In the genomic region with DNA sequence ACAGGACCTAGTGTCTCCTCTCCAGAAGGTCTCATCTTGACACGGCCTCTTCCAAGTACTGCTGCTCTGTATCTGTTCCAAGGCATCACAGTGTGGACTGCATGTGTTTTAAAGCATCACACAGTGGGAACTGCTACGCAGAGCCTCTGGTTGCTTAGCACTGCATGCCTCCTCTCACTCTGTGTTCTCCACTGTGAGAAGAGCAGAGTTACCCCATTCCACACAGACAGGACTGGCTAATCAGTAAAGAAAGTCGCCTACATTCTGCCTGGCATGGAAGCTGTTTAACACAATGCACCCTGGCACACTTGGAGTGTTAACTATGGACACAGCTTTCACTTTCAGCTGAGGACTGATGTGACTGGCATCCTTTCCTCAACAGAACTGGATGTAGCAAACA, we compare ENCODE assay signal across 24 mouse cellular contexts. TPM values are rescaled to one million over a fixed set of nuclear protein-coding genes. Genes with fewer than 3 reads are reported as not detected.
DNase-seq lines count a peak whose midpoint lies in the region; ATAC-seq and TF ChIP-seq lines count a peak whose summit lies in the region.
"Had no signal": no experiment of that assay in that cellular context is flagged by ENCODE, and none has a peak within 500 bp of the region (broad histone marks: within the 10 kb centered on the region; RNA-seq: fewer than 3 reads in every experiment).

No protein-coding gene starts in this region.

- no peak for DNase-seq in layer of hippocampus, adult 2 months (ENCODE audit: low spot score in 2 of 2)
- DNase-seq in layer of hippocampus, postnatal 14 days (ENCODE audit: low spot score in 2 of 2) = no peak
- peak; percentile 86 for DNase-seq in adipocyte (ENCODE audit: low spot score)
- DNase-seq in brain, adult 2 months (ENCODE audit: low read depth, low spot score) = peak; percentile 63
- DNase-seq: adrenal gland, adult 8-10 months; adrenal gland, postnatal 14 days; adrenal gland, postnatal 36 days; cerebellum, adult 11 months; cerebellum, adult 18-20 months; cerebellum, adult 8-10 months; cerebellum, adult 9-11 months; cerebellum, postnatal 14 days; cerebellum, postnatal 36 days; embryo, embryonic 11 days had no signal

- no peak overlapping the region for H3K4me3 ChIP-seq in hindbrain, embryonic 15.5 days
- H3K4me3 ChIP-seq in hindbrain, embryonic 12.5 days = no peak overlapping the region
- no peak overlapping the region for H3K4me3 ChIP-seq in layer of hippocampus, adult 2 months
- H3K4me3 ChIP-seq: embryonic facial prominence, embryonic 13.5 days; embryonic facial prominence, embryonic 15.5 days; erythroblast, embryonic 14.5 days; forebrain, embryonic 10.5 days; forebrain, embryonic 12.5 days had no signal

- WGBS in hindbrain, embryonic 15.5 days = 76% methylated on average over 3 of the region's 3 CpGs
- WGBS in hindbrain, embryonic 12.5 days = 89% methylated on average over 3 of the region's 3 CpGs

- no peak for ATAC-seq in hindbrain, embryonic 15.5 days (ENCODE audit: low FRiP score, low read depth)
- ATAC-seq in hindbrain, embryonic 12.5 days (ENCODE audit: low FRiP score) = no peak
- ATAC-seq in monocyte, adult 5-6 weeks (replicated peaks; ENCODE audit: insufficient number of reproducible peaks, low FRiP score, low TSS enrichment, poor library complexity, severe bottlenecking) = no peak
- ATAC-seq: forebrain, embryonic 14.5 days; forebrain, embryonic 16.5 days had no signal

- no peaks in the 10 kb centered on the region for H3K27me3 ChIP-seq in hindbrain, embryonic 15.5 days
- H3K27me3 ChIP-seq in hindbrain, embryonic 12.5 days = no peaks in the 10 kb centered on the region
- H3K27me3 ChIP-seq: embryonic facial prominence, embryonic 13.5 days; embryonic facial prominence, embryonic 15.5 days; forebrain, embryonic 12.5 days had no signal

- no peaks in the 10 kb centered on the region for H3K9me3 ChIP-seq in hindbrain, embryonic 15.5 days
- H3K9me3 ChIP-seq in hindbrain, embryonic 12.5 days (replicated peaks) = no peaks in the 10 kb centered on the region
- H3K9me3 ChIP-seq: embryonic facial prominence, embryonic 13.5 days; embryonic facial prominence, embryonic 15.5 days; forebrain, embryonic 10.5 days; forebrain, embryonic 12.5 days had no signal

- H3K4me1 ChIP-seq in hindbrain, embryonic 15.5 days (replicated peaks) = peaks cover 37% of the 10 kb centered on the region
- H3K4me1 ChIP-seq in hindbrain, embryonic 12.5 days = peaks cover 19% of the 10 kb centered on the region

- H3K36me3 ChIP-seq in hindbrain, embryonic 15.5 days = peaks cover 19% of the 10 kb centered on the region
- peaks cover 50% of the 10 kb centered on the region for H3K36me3 ChIP-seq in hindbrain, embryonic 12.5 days

- H3K4me2 ChIP-seq in hindbrain, embryonic 15.5 days = no peak overlapping the region
- no peak overlapping the region for H3K4me2 ChIP-seq in hindbrain, embryonic 12.5 days (replicated peaks)
- H3K4me2 ChIP-seq: embryonic facial prominence, embryonic 13.5 days; embryonic facial prominence, embryonic 15.5 days; forebrain, embryonic 12.5 days had no signal

- H3K9ac ChIP-seq in hindbrain, embryonic 15.5 days = no peak overlapping the region
- H3K9ac ChIP-seq in hindbrain, embryonic 12.5 days = no peak overlapping the region
- H3K9ac ChIP-seq: embryonic facial prominence, embryonic 13.5 days; embryonic facial prominence, embryonic 15.5 days; forebrain, embryonic 12.5 days had no signal

- 0 out of 2 replicates have a peak overlapping the region, but pooled peaks have one; percentile 1 for H3K27ac ChIP-seq in hindbrain, embryonic 15.5 days (replicated peaks)
- no peak overlapping the region for H3K27ac ChIP-seq in hindbrain, embryonic 12.5 days
- H3K27ac ChIP-seq in layer of hippocampus, adult 2 months = peak overlapping the region; percentile 49
- H3K27ac ChIP-seq: embryonic facial prominence, embryonic 13.5 days; embryonic facial prominence, embryonic 15.5 days; forebrain, embryonic 10.5 days; forebrain, embryonic 12.5 days had no signal

- TF ChIP-seq CTCF in layer of hippocampus, adult 2 months (conservative IDR thresholded peaks at IDR 0.05) = no peak

RNA-seq across cellular contexts. Expression of a gene that starts 58.9 kb away (rescaled TPM):
- 21.1 and 21.7 TPM in 2 replicates for polyA plus RNA-seq in hindbrain, embryonic 15.5 days (2015; fragmentation: Nextera tagmentation; extraction: Ambion mirVana)
- polyA plus RNA-seq in hindbrain, embryonic 12.5 days (2016; fragmentation: Nextera tagmentation; extraction: Ambion mirVana) = 42.0 and 45.0 TPM in 2 replicates
- 10 to 100 TPM; 33.0 to 36.4 TPM for total RNA-seq in layer of hippocampus, adult 2 months (2021)
- total RNA-seq in layer of hippocampus, postnatal 14 days (2021) = 10 to 100 TPM; 40.4 to 41.7 TPM
- total RNA-seq in monocyte, adult 5-6 weeks (2017) = 10.3 to 18.2 TPM (median 12.6 TPM) in 3 replicates

Comparison
In these comparisons a context has a peak if more than half of its experiments do, and no peak if none do; other contexts are left out.
1. DNase-seq: peak in adipocyte (single experiment) and brain, adult 2 months (single experiment); none in layer of hippocampus, adult 2 months (0 of 2) and layer of hippocampus, postnatal 14 days (0 of 2).